Mouse (Mus musculus): ENCODE measurements around the gene Sh2b2. TPM values are rescaled to one million over a fixed set of nuclear protein-coding genes. Genes with fewer than 3 reads are reported as not detected.
"Not testable (repeated sequence)": the region's sequence is repeated elsewhere in the genome, so short reads cannot be mapped to it uniquely, and the experiment has no call there.

The Sh2b2 gene
- total RNA-seq, 2 experiments from 2014 or later = 2.4 to 3.0 TPM

- DNase-seq = peak; percentile 88
- no peak overlapping the region for H3K4me3 ChIP-seq
- H3K27ac ChIP-seq = peak overlapping the region; percentile 91
- intact Hi-C loops (cut with DNase I) = no loop called here
- TF ChIP-seq CTCF (IDR thresholded peaks at IDR 0.05) = no peak
These were observed 15.9 kb downstream of the Sh2b2 start for GRCm38 (mm10) chr5:136230348-136231035.

DNA sequence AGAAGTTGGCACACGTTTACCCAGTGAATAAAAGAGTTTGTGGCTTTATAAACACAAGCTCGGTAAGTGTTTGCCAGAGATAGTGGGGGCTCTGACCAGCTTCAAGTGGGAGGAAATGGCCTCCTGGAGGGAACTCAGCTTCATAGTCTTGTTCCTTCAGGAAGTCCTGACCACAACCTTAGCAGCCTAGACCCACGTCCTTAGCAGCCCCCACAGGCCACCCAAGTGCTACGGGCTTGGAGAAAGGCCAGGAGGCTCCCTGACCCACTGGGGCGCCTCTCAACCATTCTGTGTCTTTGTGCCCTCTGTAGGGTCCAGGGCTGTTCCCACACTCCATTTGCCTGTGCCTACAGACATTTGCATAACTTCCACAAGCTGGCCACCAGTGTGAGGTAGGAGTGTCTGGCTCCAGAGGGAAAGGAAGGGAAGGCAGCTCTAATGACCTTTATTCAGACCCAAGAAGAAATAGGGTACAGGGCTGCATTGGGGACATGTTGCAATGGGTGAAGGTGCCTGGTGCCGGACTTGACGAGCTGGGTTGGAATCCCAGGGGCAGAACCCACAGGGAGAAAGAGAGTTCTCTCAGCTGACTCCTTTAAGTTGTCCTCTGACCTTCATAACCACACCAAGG, 20.0 kb downstream of the Sh2b2 start:
- DNase-seq = no peak
- intact Hi-C loops (cut with DNase I) = no loop called here
- TF ChIP-seq CTCF (IDR thresholded peaks at IDR 0.05) = no peak
- H3K27ac ChIP-seq = no peak overlapping the region
- no peak overlapping the region for H3K4me3 ChIP-seq

- DNase-seq = no peak
- H3K27ac ChIP-seq = no peak overlapping the region
- intact Hi-C loops (cut with DNase I) = loop anchor here (5.0 kb wide), 1 partner anchor 34 kb away; no protein-coding TSS in a partner anchor
- TF ChIP-seq CTCF (IDR thresholded peaks at IDR 0.05) = no peak
- no peak overlapping the region for H3K4me3 ChIP-seq
These were observed 27.8 kb downstream of the Sh2b2 start for GRCm38 (mm10) chr5:136218585-136218984.

GRCm38 (mm10) chr5:136217932-136218381, 28.4 kb downstream of the Sh2b2 start:
- DNase-seq = no peak
- Histone ChIP-seq H3K27ac (no peak overlapping the region), H3K4me3 (no peak overlapping the region)
- TF ChIP-seq CTCF (IDR thresholded peaks at IDR 0.05) = no peak
- intact Hi-C loops (cut with DNase I) = loop anchor here (5.0 kb wide), 1 partner anchor 34 kb away; no protein-coding TSS in a partner anchor

DNA sequence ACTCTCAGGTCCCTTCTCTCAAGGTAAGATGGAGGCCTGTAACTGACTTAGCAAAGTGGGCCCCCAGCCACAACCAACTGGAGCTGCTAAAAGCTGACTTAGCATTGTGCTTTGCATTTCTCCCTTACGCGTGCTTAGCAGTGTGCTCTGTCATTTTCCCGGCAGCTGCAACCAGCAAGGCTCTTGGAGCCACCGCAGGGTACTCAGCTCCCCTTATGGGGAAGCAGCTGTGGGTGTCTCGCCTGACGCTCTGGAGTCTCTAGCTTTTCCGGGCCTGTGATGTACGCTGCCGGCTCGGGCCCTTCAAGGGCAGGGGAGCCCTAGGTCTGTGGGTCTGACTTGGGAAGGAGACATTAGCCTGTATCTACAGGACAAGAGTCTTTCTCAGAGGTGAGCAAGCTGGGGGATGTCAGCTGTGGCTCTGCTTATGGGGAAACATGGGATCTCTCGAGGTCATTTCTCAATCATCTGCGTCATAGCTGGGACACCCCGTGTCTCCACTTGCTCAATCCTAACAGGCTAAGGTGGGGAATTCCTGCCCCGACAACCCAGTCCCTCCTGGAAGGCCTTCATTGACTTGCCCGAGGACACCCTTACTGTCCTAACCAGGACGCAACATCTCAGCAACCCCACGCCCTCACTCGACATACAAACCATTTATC, 29.2 kb downstream of the Sh2b2 start:
- intact Hi-C loops (cut with DNase I) = loop anchor here (5.0 kb wide), 1 partner anchor 35 kb away; no protein-coding TSS in a partner anchor
- DNase-seq = no peak
- TF ChIP-seq CTCF (IDR thresholded peaks at IDR 0.05) = no peak
- H3K4me3 ChIP-seq = no peak overlapping the region
- no peak overlapping the region for H3K27ac ChIP-seq

GRCm38 (mm10) chr5:136215958-136216357, 30.4 kb downstream of the Sh2b2 start:
- intact Hi-C loops (cut with DNase I) = loop anchor here (5.0 kb wide), 1 partner anchor 36 kb away; no protein-coding TSS in a partner anchor
- DNase-seq = no peak
- no peak for TF ChIP-seq CTCF (IDR thresholded peaks at IDR 0.05)
- Histone ChIP-seq H3K27ac (no peak overlapping the region), H3K4me3 (no peak overlapping the region)

GRCm38 (mm10) chr5:136215211-136215610, 31.1 kb downstream of the Sh2b2 start:
- TF ChIP-seq CTCF (IDR thresholded peaks at IDR 0.05) = peak; percentile 42
- no peak for DNase-seq
- no peak overlapping the region for H3K27ac ChIP-seq
- intact Hi-C loops (cut with DNase I) = loop anchor here (5.0 kb wide), 1 partner anchor 37 kb away; no protein-coding TSS in a partner anchor
- H3K4me3 ChIP-seq = no peak overlapping the region

DNA sequence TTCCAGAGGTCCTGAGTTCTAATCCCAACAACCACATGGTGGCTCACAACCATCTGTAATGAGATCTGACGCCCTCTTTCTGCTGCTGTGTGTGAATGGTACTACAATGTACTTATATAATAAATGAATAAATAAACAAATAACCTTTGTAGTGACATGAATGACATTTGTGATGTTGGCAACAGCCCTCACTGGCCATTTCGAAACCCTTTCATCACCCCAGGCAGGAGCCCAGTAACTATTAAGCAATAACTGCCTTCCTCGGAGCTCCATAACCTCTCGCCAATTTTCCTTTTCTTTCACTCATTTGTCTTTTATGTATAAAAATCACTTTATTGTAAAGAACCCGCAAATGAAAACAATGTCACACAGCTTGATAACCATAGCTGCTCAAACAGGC, 32.6 kb downstream of the Sh2b2 start:
- no peak for DNase-seq
- H3K4me3 ChIP-seq = no peak overlapping the region
- no peak overlapping the region for H3K27ac ChIP-seq
- no peak for TF ChIP-seq CTCF (IDR thresholded peaks at IDR 0.05)
- intact Hi-C loops (cut with DNase I) = no loop called here

- H3K27ac ChIP-seq = no peak overlapping the region
- no peak overlapping the region for H3K4me3 ChIP-seq
- no peak for DNase-seq
- TF ChIP-seq CTCF (IDR thresholded peaks at IDR 0.05) = no peak
- intact Hi-C loops (cut with DNase I) = no loop called here
These were observed 33.6 kb downstream of the Sh2b2 start for GRCm38 (mm10) chr5:136212716-136213115.

- intact Hi-C loops (cut with DNase I); H3K4me3 ChIP-seq; H3K27ac ChIP-seq; DNase-seq: not testable (repeated sequence)
These were observed 34.8 kb downstream of the Sh2b2 start for GRCm38 (mm10) chr5:136211341-136212102.

- no peak overlapping the region for H3K4me3 ChIP-seq
- no peak for TF ChIP-seq CTCF (IDR thresholded peaks at IDR 0.05)
- intact Hi-C loops (cut with DNase I) = no loop called here
- no peak overlapping the region for H3K27ac ChIP-seq
- DNase-seq = no peak
These were observed 35.8 kb downstream of the Sh2b2 start for GRCm38 (mm10) chr5:136210549-136210948.

DNA sequence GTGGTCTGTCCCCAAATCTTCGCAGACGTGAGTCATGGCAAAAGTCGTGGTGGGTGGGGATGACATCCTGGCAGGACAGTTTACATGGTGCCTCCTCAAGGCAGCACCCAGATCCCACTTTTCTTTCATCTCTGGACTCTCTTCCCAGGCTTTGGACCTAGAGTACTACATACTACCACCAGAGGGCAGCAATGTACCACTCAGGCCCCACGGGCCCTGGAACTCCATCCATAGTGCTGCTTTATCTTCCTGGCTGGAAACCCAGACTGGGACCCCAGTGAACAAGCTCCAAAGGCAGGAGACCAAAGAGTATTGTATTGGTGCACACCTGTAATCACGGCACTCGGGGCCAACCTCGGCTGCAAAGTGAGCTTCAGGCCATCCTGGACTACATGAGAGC, 44.5 kb downstream of the Sh2b2 start:
- intact Hi-C loops (cut with DNase I) = loop anchor here (1.0 kb wide), 1 partner anchor 51 kb away; no protein-coding TSS in a partner anchor
- no peak overlapping the region for H3K27ac ChIP-seq
- peak; percentile 99 for TF ChIP-seq CTCF (IDR thresholded peaks at IDR 0.05)
- DNase-seq = peak; percentile 63
- no peak overlapping the region for H3K4me3 ChIP-seq
